Mouse (Mus musculus): ENCODE measurements around the gene Slc1a3. TPM values are rescaled to one million over a fixed set of nuclear protein-coding genes. Genes with fewer than 3 reads are reported as not detected.
A peak's percentile ranks its signal among the peaks of the same experiment; 100 is the strongest.

Slc1a3 gene
- polyA plus RNA-seq, 1 experiment from 2014 or later: 79.2 TPM

GRCm38 (mm10) chr15:8722386-8723100, 12.0 kb upstream of the Slc1a3 start:
- H3K9ac ChIP-seq: no peak overlapping the region
- no peaks in the 10 kb centered on the region for H3K4me1 ChIP-seq
- no peaks in the 10 kb centered on the region for H3K9me3 ChIP-seq (replicated peaks)
- 0 out of 2 replicates have a peak, but pooled peaks cover 3% of the 10 kb centered on the region for H3K27me3 ChIP-seq
- no peak overlapping the region for H3K4me2 ChIP-seq
- H3K4me3 ChIP-seq: no peak overlapping the region
- H3K27ac ChIP-seq: no peak overlapping the region
- ATAC-seq: no peak
- no peaks in the 10 kb centered on the region for H3K36me3 ChIP-seq (ENCODE audit: poor library complexity, severe bottlenecking)
- WGBS: 94% methylated on average over 14 of the region's 14 CpGs

GRCm38 (mm10) chr15:8721746-8722145, 11.2 kb upstream of the Slc1a3 start:
- WGBS: 93% methylated on average over 3 of the region's 3 CpGs
- no peak overlapping the region for H3K9ac ChIP-seq
- H3K36me3 ChIP-seq (ENCODE audit: poor library complexity, severe bottlenecking): no peaks in the 10 kb centered on the region
- H3K4me3 ChIP-seq: no peak overlapping the region
- H3K4me2 ChIP-seq: no peak overlapping the region
- 0 out of 2 replicates have a peak, but pooled peaks cover 3% of the 10 kb centered on the region for H3K27me3 ChIP-seq
- no peaks in the 10 kb centered on the region for H3K9me3 ChIP-seq (replicated peaks)
- no peak overlapping the region for H3K27ac ChIP-seq
- no peak for ATAC-seq
- peaks cover 7% of the 10 kb centered on the region; the same call in 1 of the 2 replicates for H3K4me1 ChIP-seq

GRCm38 (mm10) chr15:8721005-8721404, 10.4 kb upstream of the Slc1a3 start:
- H3K4me3 ChIP-seq: no peak overlapping the region
- H3K4me1 ChIP-seq: peaks cover 12% of the 10 kb centered on the region
- 0 out of 2 replicates have a peak, but pooled peaks cover 3% of the 10 kb centered on the region for H3K27me3 ChIP-seq
- 32% methylated on average over 3 of the region's 3 CpGs for WGBS
- no peaks in the 10 kb centered on the region for H3K9me3 ChIP-seq (replicated peaks)
- no peaks in the 10 kb centered on the region for H3K36me3 ChIP-seq (ENCODE audit: poor library complexity, severe bottlenecking)
- H3K4me2 ChIP-seq: no peak overlapping the region
- ATAC-seq: no peak
- no peak overlapping the region for H3K27ac ChIP-seq
- H3K9ac ChIP-seq: no peak overlapping the region

- peaks cover 15% of the 10 kb centered on the region for H3K4me1 ChIP-seq
- H3K9me3 ChIP-seq (replicated peaks): no peaks in the 10 kb centered on the region
Observed at GRCm38 (mm10) chr15:8718496-8718895, 7.9 kb upstream of the Slc1a3 start.

GRCm38 (mm10) chr15:8717021-8717571, 6.5 kb upstream of the Slc1a3 start:
- 0 out of 2 replicates have a peak overlapping the region, but pooled peaks have one; percentile 14 for H3K27ac ChIP-seq
- no peaks in the 10 kb centered on the region for H3K36me3 ChIP-seq (ENCODE audit: poor library complexity, severe bottlenecking)
- 9% methylated on average over 6 of the region's 6 CpGs for WGBS
- ATAC-seq: peak; percentile 76
- no peak overlapping the region for H3K4me3 ChIP-seq
- no peak overlapping the region for H3K9ac ChIP-seq
- H3K9me3 ChIP-seq (replicated peaks): no peaks in the 10 kb centered on the region
- H3K27me3 ChIP-seq: peaks cover 7% of the 10 kb centered on the region; the same call in 1 of the 2 replicates
- peak overlapping the region; percentile 43 for H3K4me2 ChIP-seq
- H3K4me1 ChIP-seq: peaks cover 15% of the 10 kb centered on the region

More at GRCm38 (mm10) chr15:8718496-8718895, 7.9 kb upstream of the Slc1a3 start:
- no peak for ATAC-seq
- Histone ChIP-seq H3K4me2 (no peak overlapping the region), H3K36me3 (ENCODE audit: poor library complexity, severe bottlenecking) (no peaks in the 10 kb centered on the region), H3K9ac (no peak overlapping the region), H3K4me3 (no peak overlapping the region), H3K27ac (no peak overlapping the region), H3K27me3 (0 out of 2 replicates have a peak, but pooled peaks cover 3% of the 10 kb centered on the region)
- 83% methylated on average over 3 of the region's 3 CpGs for WGBS

GRCm38 (mm10) chr15:8716330-8716964, 5.9 kb upstream of the Slc1a3 start:
- Histone ChIP-seq H3K27ac (0 out of 2 replicates have a peak overlapping the region, but pooled peaks have one; percentile 14), H3K9ac (no peak overlapping the region), H3K4me2 (peak overlapping the region; percentile 43), H3K36me3 (ENCODE audit: poor library complexity, severe bottlenecking) (no peaks in the 10 kb centered on the region), H3K4me3 (no peak overlapping the region; the same call in 1 of the 2 replicates), H3K4me1 (peaks cover 15% of the 10 kb centered on the region), H3K9me3 (replicated peaks) (no peaks in the 10 kb centered on the region), H3K27me3 (peaks cover 10% of the 10 kb centered on the region; the same call in 1 of the 2 replicates)
- peak; percentile 52 for ATAC-seq
- 4% methylated on average over 11 of the region's 12 CpGs for WGBS

GRCm38 (mm10) chr15:8715666-8716065, 5.1 kb upstream of the Slc1a3 start:
- no peak overlapping the region for H3K4me3 ChIP-seq
- ATAC-seq: no peak
- H3K4me2 ChIP-seq: no peak overlapping the region
- H3K4me1 ChIP-seq: peaks cover 19% of the 10 kb centered on the region
- no peaks in the 10 kb centered on the region for H3K36me3 ChIP-seq (ENCODE audit: poor library complexity, severe bottlenecking)
- H3K9ac ChIP-seq: no peak overlapping the region
- no peaks in the 10 kb centered on the region for H3K9me3 ChIP-seq (replicated peaks)
- peaks cover 10% of the 10 kb centered on the region; the same call in 1 of the 2 replicates for H3K27me3 ChIP-seq
- no peak overlapping the region for H3K27ac ChIP-seq

GRCm38 (mm10) chr15:8712433-8712984, 1.9 kb upstream of the Slc1a3 start:
- no peak for ATAC-seq

GRCm38 (mm10) chr15:8711630-8712310, 1.2 kb upstream of the Slc1a3 start:
- H3K9ac ChIP-seq: no peak overlapping the region
- H3K4me1 ChIP-seq: peaks cover 22% of the 10 kb centered on the region
- H3K27me3 ChIP-seq: peaks cover 7% of the 10 kb centered on the region; the same call in 1 of the 2 replicates

More at GRCm38 (mm10) chr15:8712433-8712984, 1.9 kb upstream of the Slc1a3 start:
- H3K27ac ChIP-seq: no peak overlapping the region
- H3K4me2 ChIP-seq: no peak overlapping the region
- no peaks in the 10 kb centered on the region for H3K9me3 ChIP-seq (replicated peaks)
- peaks cover 27% of the 10 kb centered on the region for H3K4me1 ChIP-seq
- no peaks in the 10 kb centered on the region for H3K36me3 ChIP-seq (ENCODE audit: poor library complexity, severe bottlenecking)
- no peak overlapping the region for H3K9ac ChIP-seq
- no peak overlapping the region for H3K4me3 ChIP-seq
- peaks cover 7% of the 10 kb centered on the region; the same call in 1 of the 2 replicates for H3K27me3 ChIP-seq
- WGBS: 71% methylated on average over 2 of the region's 2 CpGs

GRCm38 (mm10) chr15:8709578-8709977, 986 bp downstream of the Slc1a3 start:
- peak overlapping the region; percentile 75 for H3K9ac ChIP-seq
- H3K9me3 ChIP-seq (replicated peaks): no peaks in the 10 kb centered on the region
- WGBS: 2% methylated on average over 11 of the region's 11 CpGs
- peaks cover 8% of the 10 kb centered on the region; the same call in 1 of the 2 replicates for H3K36me3 ChIP-seq (ENCODE audit: poor library complexity, severe bottlenecking)
- peak overlapping the region; percentile 87 for H3K4me2 ChIP-seq
- peak; percentile 68; the same call in 1 of the 2 replicates for ATAC-seq
- H3K27ac ChIP-seq: no peak overlapping the region
- H3K4me3 ChIP-seq: peak overlapping the region; percentile 72
- H3K27me3 ChIP-seq: peaks cover 7% of the 10 kb centered on the region; the same call in 1 of the 2 replicates
- peaks cover 21% of the 10 kb centered on the region for H3K4me1 ChIP-seq

More at GRCm38 (mm10) chr15:8711630-8712310, 1.2 kb upstream of the Slc1a3 start:
- Histone ChIP-seq H3K36me3 (ENCODE audit: poor library complexity, severe bottlenecking) (peaks cover 2% of the 10 kb centered on the region; the same call in 1 of the 2 replicates), H3K4me3 (no peak overlapping the region), H3K9me3 (replicated peaks) (no peaks in the 10 kb centered on the region), H3K4me2 (peak overlapping the region; percentile 87; the same call in 1 of the 2 replicates), H3K27ac (no peak overlapping the region)
- 61% methylated on average over 9 of the region's 9 CpGs for WGBS
- ATAC-seq: no peak

- no peak for ATAC-seq
- Histone ChIP-seq H3K4me2 (peak overlapping the region; percentile 29; the same call in 1 of the 2 replicates), H3K4me1 (peaks cover 21% of the 10 kb centered on the region), H3K4me3 (no peak overlapping the region), H3K27ac (no peak overlapping the region), H3K27me3 (no peaks in the 10 kb centered on the region), H3K36me3 (ENCODE audit: poor library complexity, severe bottlenecking) (peaks cover 15% of the 10 kb centered on the region; the same call in 1 of the 2 replicates), H3K9ac (no peak overlapping the region), H3K9me3 (replicated peaks) (no peaks in the 10 kb centered on the region)
- 82% methylated on average over 5 of the region's 5 CpGs for WGBS
Observed at GRCm38 (mm10) chr15:8706613-8707012, 4.0 kb downstream of the Slc1a3 start.
